Mouse (Mus musculus) B cell, adult 62 days (primary cell): ENCODE results near the gene Tctex1d4. TPM values are rescaled to one million over a fixed set of nuclear protein-coding genes. Genes with fewer than 3 reads are reported as not detected.

Experiments used
- total RNA-seq: library from RNA; stranded (reverse); gene quantifications from 4 replicates; pipeline ENCODE4 v1.2.4, GENCODE M21; 2023

Gene Tctex1d4
- total RNA-seq, result 1.4 TPM in 1 of 4 replicates, not detected in the others

GRCm38 (mm10) chr4:117126675-117127290, at the start of gene Tctex1d4:
Gene Tctex1d4 (plus strand): TSS chr4:117126794.

GRCm38 (mm10) chr4:117095551-117096452, 30.8 kb upstream of the Tctex1d4 start, which contains the start of gene Ptch2:
Gene Ptch2 (plus strand): TSS chr4:117096075.

GRCm38 (mm10) chr4:117125348-117125909, 1.2 kb upstream of the Tctex1d4 start, which contains the start of gene Btbd19:
Gene Btbd19 (minus strand): TSS chr4:117125725.

GRCm38 (mm10) chr4:117133817-117134600, 7.4 kb downstream of the Tctex1d4 start, which contains the start of gene Plk3:
Gene Plk3 (minus strand): TSS chr4:117133963.

GRCm38 (mm10) chr4:117155792-117156355, 29.3 kb downstream of the Tctex1d4 start, which contains the start of gene Rps8:
Gene Rps8 (minus strand): TSS chr4:117156243.

Other genes with a start within 250 kb of the Tctex1d4 start
- not detected in 4 replicates for gene Zswim5, start 249.4 kb upstream of the Tctex1d4 start, total RNA-seq
- gene Urod, start 132.4 kb upstream of the Tctex1d4 start, total RNA-seq, result 37.9 to 51.1 TPM (median 44.8 TPM) in 4 replicates
- gene Hectd3, start 131.5 kb upstream of the Tctex1d4 start, total RNA-seq, result 40.2 to 52.2 TPM (median 48.5 TPM) in 4 replicates
- 27.5 to 33.1 TPM (median 31.5 TPM) in 4 replicates for gene Eif2b3, start 107.4 kb upstream of the Tctex1d4 start, total RNA-seq
- 0.19 to 0.26 TPM in 2 of 4 replicates, not detected in the others for gene Ptch2, start 30.7 kb upstream of the Tctex1d4 start, total RNA-seq
- gene Btbd19, start 1.1 kb upstream of the Tctex1d4 start, total RNA-seq, result 20.0 to 24.8 TPM (median 23.0 TPM) in 4 replicates
- gene Plk3, start 7.2 kb downstream of the Tctex1d4 start, total RNA-seq, result 26.1 to 27.5 TPM (median 26.9 TPM) in 4 replicates
- 2,066 to 2,288 TPM (median 2,119 TPM) in 4 replicates for gene Rps8, start 29.4 kb downstream of the Tctex1d4 start, total RNA-seq
- 0.58 to 0.81 TPM (median 0.78 TPM) in 3 of 4 replicates, not detected in the other for gene Kif2c, start 55.8 kb downstream of the Tctex1d4 start, total RNA-seq
- gene Tmem53, start 125.2 kb downstream of the Tctex1d4 start, total RNA-seq, result 0.46 TPM in 1 of 4 replicates, not detected in the others
- gene Armh1, start 125.3 kb downstream of the Tctex1d4 start, total RNA-seq, result not detected in 4 replicates